Mouse (Mus musculus) lung, postnatal 0 days (tissue): ENCODE measurements around the gene Tbata.

Experiments used
- CTCF ChIP-seq: IDR thresholded peaks from 2 replicates; pipeline ENCODE4 v1.5.1; 2016; ENCODE audit warnings: antibody characterized with exemption, mild to moderate bottlenecking
- EP300 ChIP-seq: IDR thresholded peaks from 2 replicates; pipeline ENCODE4 v1.6.1; 2016; ENCODE audit warnings: antibody characterized with exemption, mild to moderate bottlenecking, control low read depth

GRCm38 (mm10) chr10:61219318-61219717 lies 47.6 kb downstream of the Tbata start:
- TF ChIP-seq CTCF = peak; percentile 22; the same call in 1 of the 2 replicates
- no peak for TF ChIP-seq EP300
